Mouse (Mus musculus) intestine, embryonic 16.5 days (tissue): ENCODE measurements around the gene Cfap161. TPM values are rescaled to one million over a fixed set of nuclear protein-coding genes. Genes with fewer than 3 reads are reported as not detected.

Experiments used
- ATAC-seq: fragments of 200-750 bp; cut with Nextera tagmentation; 2 replicates; pipeline ENCODE4 v1.8.0; 2017; ENCODE audit warnings: moderate TSS enrichment, moderate library complexity
- H3K27ac ChIP-seq: fragments of 300-500 bp; sonication (generic); 2 replicates; pipeline ENCODE4 v1.5.1; 2014; ENCODE audit warnings: mild to moderate bottlenecking, low read length
- H3K27me3 ChIP-seq: fragments of 300-500 bp; sonication (generic); replicated peaks from 2 replicates; pipeline ENCODE4 v1.6.1; 2014; ENCODE audit warnings: low read length, control low read depth, mixed read lengths; ENCODE audit not compliant: control insufficient read depth, insufficient read depth
- H3K36me3 ChIP-seq: fragments of 300-500 bp; sonication (generic); 2 replicates; pipeline ENCODE4 v1.6.1; 2014; ENCODE audit warnings: low read length, control low read depth; ENCODE audit not compliant: control insufficient read depth, insufficient read depth
- H3K4me1 ChIP-seq: fragments of 300-500 bp; sonication (generic); 2 replicates; pipeline ENCODE4 v1.6.1; 2014; ENCODE audit warnings: low read length, control low read depth, mixed read lengths; ENCODE audit not compliant: control insufficient read depth, insufficient read depth
- H3K4me2 ChIP-seq: fragments of 300-500 bp; sonication (generic); 2 replicates; pipeline ENCODE4 v1.6.1; 2014; ENCODE audit warnings: low read depth, low read length, control low read depth
- H3K4me3 ChIP-seq: fragments of 300-500 bp; sonication (generic); 2 replicates; pipeline ENCODE4 v1.5.1; 2014; ENCODE audit warnings: mild to moderate bottlenecking, low read length
- H3K9ac ChIP-seq: fragments of 300-500 bp; sonication (generic); 2 replicates; pipeline ENCODE4 v1.6.1; 2014; ENCODE audit warnings: low read depth, low read length
- H3K9me3 ChIP-seq: fragments of 300-500 bp; sonication (generic); 2 replicates; pipeline ENCODE4 v1.6.1; 2016; ENCODE audit warnings: low read length, control low read depth; ENCODE audit not compliant: control insufficient read depth
- WGBS: fragments of 180-500 bp; shearing (Covaris S2); extraction: QIAGEN DNeasy Blood & Tissue Kit; methylation state at CpG from one replicate; pipeline ENCODE4 v1.1.7; 2014; 5-methylcytosine and 5-hydroxymethylcytosine counted together
- polyA plus RNA-seq: library from polyadenylated mRNA; unstranded; fragments of >200 nt; fragmentation: Nextera tagmentation; extraction: Ambion mirVana; gene quantifications from 2 replicates; pipeline ENCODE4 v1.2.1, GENCODE M21; 2015

The Cfap161 gene
- polyA plus RNA-seq, 1 experiment from 2014 or later, result 0.13 TPM

- H3K4me3 ChIP-seq, result no peak overlapping the region
- no peak overlapping the region for H3K27ac ChIP-seq
- H3K9ac ChIP-seq, result no peak overlapping the region
- 0 out of 2 replicates have a peak, but pooled peaks have one; percentile 31 for ATAC-seq
- no peaks in the 10 kb centered on the region for H3K36me3 ChIP-seq
- H3K27me3 ChIP-seq, result no peaks in the 10 kb centered on the region
- H3K9me3 ChIP-seq, result no peaks in the 10 kb centered on the region
- 66% methylated on average over 10 of the region's 10 CpGs for WGBS
- H3K4me1 ChIP-seq, result peaks cover 2% of the 10 kb centered on the region; the same call in 1 of the 2 replicates
- H3K4me2 ChIP-seq, result no peak overlapping the region
Observed at GRCm38 (mm10) chr7:83738623-83739462, 55.8 kb downstream of the Cfap161 start.

- no peak overlapping the region for H3K27ac ChIP-seq
- no peak overlapping the region for H3K4me2 ChIP-seq
- no peaks in the 10 kb centered on the region for H3K9me3 ChIP-seq
- H3K9ac ChIP-seq, result no peak overlapping the region
- ATAC-seq, result no peak
- H3K4me3 ChIP-seq, result no peak overlapping the region
- 40% methylated on average over 6 of the region's 6 CpGs for WGBS
- peaks cover 2% of the 10 kb centered on the region; the same call in 1 of the 2 replicates for H3K4me1 ChIP-seq
- no peaks in the 10 kb centered on the region for H3K36me3 ChIP-seq
- no peaks in the 10 kb centered on the region for H3K27me3 ChIP-seq
Observed at GRCm38 (mm10) chr7:83737914-83738490, 56.7 kb downstream of the Cfap161 start.

GRCm38 (mm10) chr7:83736341-83737115, 58.2 kb downstream of the Cfap161 start:
- Histone ChIP-seq H3K4me2 (no peak overlapping the region), H3K36me3 (no peaks in the 10 kb centered on the region), H3K4me1 (peaks cover 2% of the 10 kb centered on the region; the same call in 1 of the 2 replicates), H3K4me3 (no peak overlapping the region), H3K9ac (no peak overlapping the region), H3K9me3 (no peaks in the 10 kb centered on the region), H3K27me3 (no peaks in the 10 kb centered on the region), H3K27ac (no peak overlapping the region)
- ATAC-seq, result no peak
- WGBS, result 80% methylated on average over 6 of the region's 6 CpGs

- Histone ChIP-seq H3K4me2 (no peak overlapping the region), H3K4me3 (no peak overlapping the region), H3K9me3 (no peaks in the 10 kb centered on the region), H3K27me3 (no peaks in the 10 kb centered on the region), H3K4me1 (peaks cover 2% of the 10 kb centered on the region; the same call in 1 of the 2 replicates), H3K9ac (no peak overlapping the region), H3K27ac (no peak overlapping the region), H3K36me3 (no peaks in the 10 kb centered on the region)
- no peak for ATAC-seq
- WGBS, result 82% methylated on average over 7 of the region's 7 CpGs
Observed at GRCm38 (mm10) chr7:83735108-83735781, 59.4 kb downstream of the Cfap161 start.

GRCm38 (mm10) chr7:83734671-83735082, 60.0 kb downstream of the Cfap161 start:
- 72% methylated on average over 6 of the region's 6 CpGs for WGBS
- Histone ChIP-seq H3K4me2 (no peak overlapping the region), H3K27me3 (no peaks in the 10 kb centered on the region), H3K27ac (no peak overlapping the region), H3K9ac (no peak overlapping the region), H3K4me3 (no peak overlapping the region), H3K9me3 (no peaks in the 10 kb centered on the region), H3K4me1 (peaks cover 2% of the 10 kb centered on the region; the same call in 1 of the 2 replicates), H3K36me3 (no peaks in the 10 kb centered on the region)
- ATAC-seq, result no peak

GRCm38 (mm10) chr7:83734246-83734645, 60.4 kb downstream of the Cfap161 start:
- Histone ChIP-seq H3K4me2 (no peak overlapping the region), H3K36me3 (no peaks in the 10 kb centered on the region), H3K4me1 (peaks cover 2% of the 10 kb centered on the region; the same call in 1 of the 2 replicates), H3K9me3 (no peaks in the 10 kb centered on the region), H3K9ac (no peak overlapping the region), H3K27ac (no peak overlapping the region), H3K4me3 (no peak overlapping the region), H3K27me3 (no peaks in the 10 kb centered on the region)
- ATAC-seq, result no peak
- WGBS, result 79% methylated on average over 3 of the region's 3 CpGs

GRCm38 (mm10) chr7:83732781-83733180, 61.9 kb downstream of the Cfap161 start:
- Histone ChIP-seq H3K27me3 (no peaks in the 10 kb centered on the region), H3K27ac (no peak overlapping the region), H3K9me3 (no peaks in the 10 kb centered on the region), H3K4me2 (no peak overlapping the region), H3K4me1 (no peaks in the 10 kb centered on the region), H3K4me3 (no peak overlapping the region), H3K36me3 (no peaks in the 10 kb centered on the region), H3K9ac (no peak overlapping the region)
- WGBS, result 87% methylated on average over 3 of the region's 3 CpGs
- no peak for ATAC-seq

GRCm38 (mm10) chr7:83731961-83732666, 62.6 kb downstream of the Cfap161 start:
- WGBS, result 79% methylated on average over 15 of the region's 15 CpGs
- Histone ChIP-seq H3K9me3 (no peaks in the 10 kb centered on the region), H3K4me2 (no peak overlapping the region), H3K4me1 (no peaks in the 10 kb centered on the region), H3K4me3 (no peak overlapping the region), H3K36me3 (no peaks in the 10 kb centered on the region), H3K27me3 (no peaks in the 10 kb centered on the region), H3K9ac (no peak overlapping the region), H3K27ac (no peak overlapping the region)
- ATAC-seq, result no peak
